Mouse (Mus musculus) erythroblast, embryonic 14.5 days (primary cell): ENCODE measurements around the gene Polr2e.

Experiments
- GATA1 ChIP-seq: IDR thresholded peaks from 2 replicates; pipeline ENCODE4 v1.6.1; 2012; ENCODE audit warnings: low read length, inconsistent platforms, mixed read lengths
- TAL1 ChIP-seq: IDR thresholded peaks from 3 replicates; pipeline ENCODE4 v1.6.1; 2012; ENCODE audit warnings: low read length, inconsistent platforms, mixed read lengths

DNA sequence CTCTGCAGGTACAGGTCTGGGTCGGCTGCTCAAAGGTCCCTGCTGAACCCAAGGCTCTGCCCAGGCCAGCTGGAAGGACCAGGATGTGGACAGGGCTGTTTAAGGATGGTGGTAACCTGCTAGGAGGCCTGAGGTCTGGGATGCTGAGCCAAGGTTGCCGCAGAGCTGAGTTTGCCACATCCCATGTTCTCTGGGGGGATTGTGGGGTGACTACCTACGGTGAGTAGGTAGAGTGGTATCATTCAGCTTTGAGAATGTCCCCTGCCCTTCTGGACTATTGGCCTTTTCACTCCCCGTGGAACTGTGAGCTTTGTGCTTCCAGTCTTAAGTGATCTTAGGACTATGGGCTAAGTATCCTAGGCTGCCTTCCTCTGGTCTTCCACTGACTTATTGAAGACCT, 16.9 kb upstream of the Polr2e start:
- no peak for TF ChIP-seq GATA1
- no peak for TF ChIP-seq TAL1
